Mouse (Mus musculus): Measurements from ENCODE around the gene Ttc19. TPM values are rescaled to one million over a fixed set of nuclear protein-coding genes. Genes with fewer than 3 reads are reported as not detected.

Gene Ttc19
- 21.1 and 21.7 TPM in 2 replicates for polyA plus RNA-seq (2015; fragmentation: Nextera tagmentation; extraction: Ambion mirVana)

GRCm38 (mm10) chr11:62280675-62281600, at the start of gene Ttc19, which contains the start of gene Zswim7:
Ttc19 (plus strand) TSS chr11:62281473.
Zswim7 (minus strand) TSS chr11:62281375.
- Histone ChIP-seq H3K27ac (peak within 1 kb of the TSS; percentile 94), H3K4me2 (peak within 1 kb of the TSS; percentile 70), H3K9me3 (replicated peaks) (no peaks in the 10 kb centered on the region), H3K4me1 (peaks cover 11% of the 10 kb centered on the region), H3K9ac (peak within 1 kb of the TSS; percentile 73), H3K27me3 (no peaks in the 10 kb centered on the region), H3K4me3 (replicated peaks) (peak within 1 kb of the TSS; percentile 81), H3K36me3 (peaks cover 23% of the 10 kb centered on the region)
- WGBS = under 1% methylated on average over 67 of the region's 68 CpGs
- ATAC-seq (replicated peaks; ENCODE audit: low FRiP score) = peak; percentile 98

- no peaks in the 10 kb centered on the region for H3K27me3 ChIP-seq
- no peak for ATAC-seq (replicated peaks; ENCODE audit: low FRiP score)
- H3K4me2 ChIP-seq = no peak overlapping the region
- H3K9ac ChIP-seq = no peak overlapping the region
- H3K9me3 ChIP-seq (replicated peaks) = 0 out of 2 replicates have a peak, but pooled peaks cover 5% of the 10 kb centered on the region
- no peaks in the 10 kb centered on the region for H3K4me1 ChIP-seq
- no peak overlapping the region for H3K27ac ChIP-seq
- no peaks in the 10 kb centered on the region for H3K36me3 ChIP-seq
- WGBS = 59% methylated on average over 12 of the region's 12 CpGs
- H3K4me3 ChIP-seq (replicated peaks) = no peak overlapping the region
Measured at GRCm38 (mm10) chr11:62240631-62241261, 40.5 kb upstream of the Ttc19 start.

- H3K9ac ChIP-seq = no peak overlapping the region
- no peak for ATAC-seq (replicated peaks; ENCODE audit: low FRiP score)
- H3K27ac ChIP-seq = no peak overlapping the region
- WGBS = 86% methylated on average over 8 of the region's 8 CpGs
- H3K4me2 ChIP-seq = no peak overlapping the region
- H3K9me3 ChIP-seq (replicated peaks) = 0 out of 2 replicates have a peak, but pooled peaks cover 5% of the 10 kb centered on the region
- H3K4me3 ChIP-seq (replicated peaks) = no peak overlapping the region
- peaks cover 4% of the 10 kb centered on the region; the same call in 1 of the 2 replicates for H3K4me1 ChIP-seq
- H3K36me3 ChIP-seq = no peaks in the 10 kb centered on the region
- H3K27me3 ChIP-seq = peaks cover 9% of the 10 kb centered on the region
Measured at GRCm38 (mm10) chr11:62243871-62244270, 37.4 kb upstream of the Ttc19 start.

GRCm38 (mm10) chr11:62244471-62244870, 36.8 kb upstream of the Ttc19 start:
- WGBS = 88% methylated on average over 4 of the region's 4 CpGs
- ATAC-seq (replicated peaks; ENCODE audit: low FRiP score) = no peak
- Histone ChIP-seq H3K4me1 (peaks cover 10% of the 10 kb centered on the region), H3K27ac (no peak overlapping the region), H3K27me3 (peaks cover 15% of the 10 kb centered on the region), H3K4me2 (no peak overlapping the region), H3K9me3 (replicated peaks) (0 out of 2 replicates have a peak, but pooled peaks cover 5% of the 10 kb centered on the region), H3K9ac (no peak overlapping the region), H3K4me3 (replicated peaks) (no peak overlapping the region), H3K36me3 (no peaks in the 10 kb centered on the region)

- no peaks in the 10 kb centered on the region for H3K36me3 ChIP-seq
- peaks cover 47% of the 10 kb centered on the region for H3K27me3 ChIP-seq
- no peak for ATAC-seq (replicated peaks; ENCODE audit: low FRiP score)
- H3K4me2 ChIP-seq = peak overlapping the region; percentile 94
- H3K4me3 ChIP-seq (replicated peaks) = peak overlapping the region; percentile 61
- 0 out of 2 replicates have a peak, but pooled peaks cover 5% of the 10 kb centered on the region for H3K9me3 ChIP-seq (replicated peaks)
- 35% methylated on average over 18 of the region's 18 CpGs for WGBS
- no peak overlapping the region for H3K27ac ChIP-seq
- H3K9ac ChIP-seq = peak overlapping the region; percentile 41
- peaks cover 25% of the 10 kb centered on the region for H3K4me1 ChIP-seq
Measured at GRCm38 (mm10) chr11:62247759-62248400, 33.4 kb upstream of the Ttc19 start.

GRCm38 (mm10) chr11:62248401-62249244, 32.6 kb upstream of the Ttc19 start, which contains the start of gene Adora2b:
Adora2b (plus strand) TSS chr11:62248984.
- under 1% methylated on average over 68 of the region's 69 CpGs for WGBS
- 0 out of 2 replicates have a peak within 1 kb of the TSS, but pooled peaks have one; percentile 1 for H3K27ac ChIP-seq
- peak within 1 kb of the TSS; percentile 61 for H3K4me3 ChIP-seq (replicated peaks)
- H3K9ac ChIP-seq = peak within 1 kb of the TSS; percentile 41
- H3K27me3 ChIP-seq = peaks cover 48% of the 10 kb centered on the region
- peak; percentile 96 for ATAC-seq (replicated peaks; ENCODE audit: low FRiP score)
- 0 out of 2 replicates have a peak, but pooled peaks cover 5% of the 10 kb centered on the region for H3K9me3 ChIP-seq (replicated peaks)
- no peaks in the 10 kb centered on the region for H3K36me3 ChIP-seq
- peaks cover 25% of the 10 kb centered on the region for H3K4me1 ChIP-seq
- peak within 1 kb of the TSS; percentile 94 for H3K4me2 ChIP-seq

GRCm38 (mm10) chr11:62249266-62250037, 31.8 kb upstream of the Ttc19 start:
- H3K4me1 ChIP-seq = peaks cover 25% of the 10 kb centered on the region
- WGBS = 2% methylated on average over 35 of the region's 35 CpGs

GRCm38 (mm10) chr11:62251047-62251446, 30.2 kb upstream of the Ttc19 start:
- no peak for ATAC-seq (replicated peaks; ENCODE audit: low FRiP score)
- Histone ChIP-seq H3K9ac (no peak overlapping the region), H3K36me3 (no peaks in the 10 kb centered on the region), H3K4me2 (peak overlapping the region; percentile 94), H3K4me1 (peaks cover 25% of the 10 kb centered on the region), H3K4me3 (replicated peaks) (no peak overlapping the region), H3K27me3 (peaks cover 48% of the 10 kb centered on the region), H3K27ac (no peak overlapping the region), H3K9me3 (replicated peaks) (no peaks in the 10 kb centered on the region)
- 60% methylated on average over 11 of the region's 11 CpGs for WGBS

More at GRCm38 (mm10) chr11:62249266-62250037, 31.8 kb upstream of the Ttc19 start:
- peak; percentile 22 for ATAC-seq (replicated peaks; ENCODE audit: low FRiP score)
- Histone ChIP-seq H3K9ac (peak overlapping the region; percentile 41), H3K27me3 (peaks cover 48% of the 10 kb centered on the region), H3K4me3 (replicated peaks) (peak overlapping the region; percentile 61), H3K9me3 (replicated peaks) (0 out of 2 replicates have a peak, but pooled peaks cover 5% of the 10 kb centered on the region), H3K27ac (no peak overlapping the region), H3K36me3 (no peaks in the 10 kb centered on the region), H3K4me2 (peak overlapping the region; percentile 94)

GRCm38 (mm10) chr11:62253380-62253779, 27.9 kb upstream of the Ttc19 start:
- H3K27ac ChIP-seq = no peak overlapping the region
- 91% methylated on average over 5 of the region's 5 CpGs for WGBS
- no peak overlapping the region for H3K4me2 ChIP-seq
- H3K4me3 ChIP-seq (replicated peaks) = no peak overlapping the region
- peaks cover 39% of the 10 kb centered on the region for H3K27me3 ChIP-seq
- H3K9ac ChIP-seq = no peak overlapping the region
- peaks cover 22% of the 10 kb centered on the region for H3K4me1 ChIP-seq
- H3K9me3 ChIP-seq (replicated peaks) = no peaks in the 10 kb centered on the region
- H3K36me3 ChIP-seq = no peaks in the 10 kb centered on the region
- ATAC-seq (replicated peaks; ENCODE audit: low FRiP score) = no peak

GRCm38 (mm10) chr11:62259214-62259613, 22.1 kb upstream of the Ttc19 start:
- Histone ChIP-seq H3K27me3 (no peaks in the 10 kb centered on the region; the same call in 1 of the 2 replicates), H3K4me3 (replicated peaks) (no peak overlapping the region), H3K4me2 (no peak overlapping the region), H3K36me3 (no peaks in the 10 kb centered on the region), H3K9me3 (replicated peaks) (no peaks in the 10 kb centered on the region), H3K27ac (no peak overlapping the region), H3K9ac (no peak overlapping the region), H3K4me1 (0 out of 2 replicates have a peak, but pooled peaks cover 16% of the 10 kb centered on the region)
- 44% methylated on average over 5 of the region's 5 CpGs for WGBS
- ATAC-seq (replicated peaks; ENCODE audit: low FRiP score) = peak; percentile 63

All from kidney, embryonic 15.5 days (tissue).